Mouse (Mus musculus) neural tube, embryonic 14.5 days (tissue): ENCODE results near the gene Nrg4. TPM values are rescaled to one million over a fixed set of nuclear protein-coding genes. Genes with fewer than 3 reads are reported as not detected.
"Not testable (repeated sequence)": the region's sequence is repeated elsewhere in the genome, so short reads cannot be mapped to it uniquely, and the experiment has no call there.

Source experiments
- ATAC-seq: fragments of 200-750 bp; cut with Nextera tagmentation; 2 replicates; pipeline ENCODE4 v1.8.0; 2017; ENCODE audit warnings: low read depth, mild to moderate bottlenecking, moderate TSS enrichment, moderate library complexity
- H3K27ac ChIP-seq: fragments of 300-500 bp; sonication (generic); 2 replicates; pipeline ENCODE4 v1.5.1; 2014; ENCODE audit warnings: low read depth, mild to moderate bottlenecking, control low read depth, low read length, moderate library complexity, mixed read lengths
- H3K27me3 ChIP-seq: fragments of 300-500 bp; sonication (generic); 2 replicates; pipeline ENCODE4 v1.6.1; 2014; ENCODE audit warnings: low read length; ENCODE audit not compliant: control insufficient read depth, insufficient read depth
- H3K36me3 ChIP-seq: fragments of 300-500 bp; sonication (generic); 2 replicates; pipeline ENCODE4 v1.6.1; 2014; ENCODE audit warnings: low read length, mixed read lengths; ENCODE audit not compliant: control insufficient read depth, insufficient read depth
- H3K4me1 ChIP-seq: fragments of 300-500 bp; sonication (generic); 2 replicates; pipeline ENCODE4 v1.6.1; 2014; ENCODE audit warnings: low read length; ENCODE audit not compliant: control insufficient read depth, insufficient read depth
- H3K4me2 ChIP-seq: fragments of 300-500 bp; sonication (generic); 2 replicates; pipeline ENCODE4 v1.6.1; 2014; ENCODE audit warnings: mild to moderate bottlenecking, low read depth, low read length, control low read depth
- H3K4me3 ChIP-seq: fragments of 300-500 bp; sonication (generic); 2 replicates; pipeline ENCODE4 v1.5.1; 2014; ENCODE audit warnings: low read depth, low read length, control low read depth, mixed read lengths
- H3K9ac ChIP-seq: fragments of 300-500 bp; sonication (generic); replicated peaks from 2 replicates; pipeline ENCODE4 v1.6.1; 2014; ENCODE audit warnings: low read depth, mild to moderate bottlenecking, control low read depth, low read length, mixed read lengths
- H3K9me3 ChIP-seq: fragments of 300-500 bp; sonication (generic); 2 replicates; pipeline ENCODE4 v1.6.1; 2016; ENCODE audit warnings: low read length; ENCODE audit not compliant: control insufficient read depth
- WGBS: fragments of 180-500 bp; shearing (Covaris S2); extraction: QIAGEN DNeasy Blood & Tissue Kit; methylation state at CpG from one replicate; pipeline ENCODE4 v1.1.7; 2014; 5-methylcytosine and 5-hydroxymethylcytosine counted together
- polyA plus RNA-seq: library from polyadenylated mRNA; unstranded; fragments of >200 nt; fragmentation: Nextera tagmentation; extraction: Ambion mirVana; gene quantifications from 2 replicates; pipeline ENCODE4 v1.2.1, GENCODE M21; 2014

The Nrg4 gene
- polyA plus RNA-seq, 1 experiment from 2014 or later: 2.8 TPM

GRCm38 (mm10) chr9:55236235-55237165, 90.1 kb downstream of the Nrg4 start:
- Histone ChIP-seq H3K4me2 (no peak overlapping the region), H3K27ac (no peak overlapping the region), H3K27me3 (no peaks in the 10 kb centered on the region), H3K9ac (no peak overlapping the region), H3K36me3 (no peaks in the 10 kb centered on the region), H3K4me3 (no peak overlapping the region), H3K4me1 (no peaks in the 10 kb centered on the region), H3K9me3 (no peaks in the 10 kb centered on the region)
- no peak for ATAC-seq
- 75% methylated on average over 13 of the region's 13 CpGs for WGBS

GRCm38 (mm10) chr9:55233076-55233475, 93.6 kb downstream of the Nrg4 start:
- H3K9ac ChIP-seq, H3K4me1 ChIP-seq, H3K27me3 ChIP-seq, H3K9me3 ChIP-seq, ATAC-seq, H3K4me2 ChIP-seq, H3K4me3 ChIP-seq, H3K27ac ChIP-seq, H3K36me3 ChIP-seq: not testable (repeated sequence)
- WGBS: 71% methylated on average over 11 of the region's 11 CpGs

GRCm38 (mm10) chr9:55232586-55232985, 94.1 kb downstream of the Nrg4 start:
- Histone ChIP-seq H3K9ac (no peak overlapping the region), H3K4me1 (no peaks in the 10 kb centered on the region), H3K4me2 (no peak overlapping the region), H3K36me3 (no peaks in the 10 kb centered on the region), H3K9me3 (no peaks in the 10 kb centered on the region), H3K4me3 (no peak overlapping the region), H3K27ac (no peak overlapping the region), H3K27me3 (no peaks in the 10 kb centered on the region)
- ATAC-seq: no peak
- WGBS: 84% methylated on average over 7 of the region's 7 CpGs

GRCm38 (mm10) chr9:55232110-55232509, 94.5 kb downstream of the Nrg4 start:
- H3K27me3 ChIP-seq: no peaks in the 10 kb centered on the region
- ATAC-seq: no peak
- H3K36me3 ChIP-seq: no peaks in the 10 kb centered on the region
- no peak overlapping the region for H3K9ac ChIP-seq
- H3K27ac ChIP-seq: no peak overlapping the region
- WGBS: 95% methylated on average over 5 of the region's 5 CpGs
- no peaks in the 10 kb centered on the region for H3K4me1 ChIP-seq
- H3K4me2 ChIP-seq: no peak overlapping the region
- H3K4me3 ChIP-seq: no peak overlapping the region
- H3K9me3 ChIP-seq: no peaks in the 10 kb centered on the region

- no peak for ATAC-seq
- Histone ChIP-seq H3K4me1 (no peaks in the 10 kb centered on the region), H3K4me2 (no peak overlapping the region), H3K36me3 (no peaks in the 10 kb centered on the region), H3K27ac (no peak overlapping the region), H3K9me3 (no peaks in the 10 kb centered on the region), H3K4me3 (no peak overlapping the region), H3K9ac (no peak overlapping the region), H3K27me3 (no peaks in the 10 kb centered on the region)
- 72% methylated on average over 6 of the region's 6 CpGs for WGBS
Measured at GRCm38 (mm10) chr9:55231544-55231943, 95.1 kb downstream of the Nrg4 start.

GRCm38 (mm10) chr9:55229010-55229409, 97.6 kb downstream of the Nrg4 start:
- no peaks in the 10 kb centered on the region for H3K9me3 ChIP-seq
- WGBS: 80% methylated on average over 10 of the region's 10 CpGs
- H3K4me3 ChIP-seq: no peak overlapping the region
- no peak overlapping the region for H3K27ac ChIP-seq
- H3K4me2 ChIP-seq: no peak overlapping the region
- H3K9ac ChIP-seq: no peak overlapping the region
- 0 out of 2 replicates have a peak, but pooled peaks cover 4% of the 10 kb centered on the region for H3K36me3 ChIP-seq
- H3K27me3 ChIP-seq: no peaks in the 10 kb centered on the region
- no peak for ATAC-seq
- H3K4me1 ChIP-seq: no peaks in the 10 kb centered on the region

- no peaks in the 10 kb centered on the region for H3K27me3 ChIP-seq
- ATAC-seq: no peak
- no peak overlapping the region for H3K4me2 ChIP-seq
- peaks cover 13% of the 10 kb centered on the region; the same call in 1 of the 2 replicates for H3K36me3 ChIP-seq
- H3K27ac ChIP-seq: no peak overlapping the region
- H3K4me3 ChIP-seq: no peak overlapping the region
- H3K9ac ChIP-seq: no peak overlapping the region
- 92% methylated on average over 4 of the region's 4 CpGs for WGBS
- H3K9me3 ChIP-seq: no peaks in the 10 kb centered on the region
- H3K4me1 ChIP-seq: no peaks in the 10 kb centered on the region
Measured at GRCm38 (mm10) chr9:55228149-55228548, 98.5 kb downstream of the Nrg4 start.

GRCm38 (mm10) chr9:55226251-55226650, 100.4 kb downstream of the Nrg4 start:
- no peaks in the 10 kb centered on the region for H3K9me3 ChIP-seq
- no peak overlapping the region for H3K27ac ChIP-seq
- 57% methylated on average over 3 of the region's 3 CpGs for WGBS
- H3K36me3 ChIP-seq: peaks cover 28% of the 10 kb centered on the region; the same call in 1 of the 2 replicates
- H3K27me3 ChIP-seq: no peaks in the 10 kb centered on the region
- no peaks in the 10 kb centered on the region for H3K4me1 ChIP-seq
- ATAC-seq: no peak
- H3K9ac ChIP-seq: no peak overlapping the region
- no peak overlapping the region for H3K4me3 ChIP-seq
- no peak overlapping the region for H3K4me2 ChIP-seq

GRCm38 (mm10) chr9:55225165-55225737, 101.4 kb downstream of the Nrg4 start:
- no peaks in the 10 kb centered on the region for H3K27me3 ChIP-seq
- no peak overlapping the region for H3K4me3 ChIP-seq
- H3K36me3 ChIP-seq: peaks cover 36% of the 10 kb centered on the region; the same call in 1 of the 2 replicates
- no peak overlapping the region for H3K4me2 ChIP-seq
- no peaks in the 10 kb centered on the region for H3K9me3 ChIP-seq
- ATAC-seq: no peak
- H3K9ac ChIP-seq: no peak overlapping the region
- H3K4me1 ChIP-seq: no peaks in the 10 kb centered on the region
- H3K27ac ChIP-seq: no peak overlapping the region
- 90% methylated on average over 7 of the region's 7 CpGs for WGBS
